Mouse (Mus musculus) c-Kit-positive CD71-positive TER-119-negative erythroid progenitor cells, embryonic 14.5 days (primary cell): ENCODE results near the gene Myoc.

Experiments
- DNase-seq: peaks from one replicate; pipeline ENCODE4 v3.0.0-alpha.2; 2013; ENCODE audit warnings: low read depth

Myoc gene

DNA sequence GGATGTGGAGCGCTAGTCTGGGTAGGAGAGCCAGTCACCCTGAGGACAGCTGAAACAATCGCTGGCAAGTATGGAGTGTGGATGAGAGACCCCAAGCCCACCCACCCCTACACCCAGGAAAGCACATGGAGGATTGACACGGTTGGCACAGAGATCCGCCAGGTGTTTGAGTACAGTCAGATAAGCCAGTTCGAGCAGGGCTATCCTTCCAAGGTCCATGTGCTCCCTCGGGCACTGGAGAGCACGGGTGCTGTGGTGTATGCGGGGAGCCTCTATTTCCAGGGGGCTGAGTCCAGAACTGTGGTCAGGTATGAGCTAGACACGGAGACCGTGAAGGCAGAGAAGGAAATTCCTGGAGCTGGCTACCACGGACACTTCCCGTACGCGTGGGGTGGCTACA lies 9.5 kb downstream of the Myoc start:
- no peak for DNase-seq

GRCm38 (mm10) chr1:162658119-162658518 lies 19.2 kb downstream of the Myoc start, which contains the start of gene Myocos:
Gene Myocos, minus strand, starts transcription at chr1:162658219.
- DNase-seq = no peak

- no peak for DNase-seq
Measured at GRCm38 (mm10) chr1:162660276-162660860, 21.4 kb downstream of the Myoc start.

GRCm38 (mm10) chr1:162664826-162665475 lies 26.0 kb downstream of the Myoc start:
- peak; percentile 67 for DNase-seq

DNA sequence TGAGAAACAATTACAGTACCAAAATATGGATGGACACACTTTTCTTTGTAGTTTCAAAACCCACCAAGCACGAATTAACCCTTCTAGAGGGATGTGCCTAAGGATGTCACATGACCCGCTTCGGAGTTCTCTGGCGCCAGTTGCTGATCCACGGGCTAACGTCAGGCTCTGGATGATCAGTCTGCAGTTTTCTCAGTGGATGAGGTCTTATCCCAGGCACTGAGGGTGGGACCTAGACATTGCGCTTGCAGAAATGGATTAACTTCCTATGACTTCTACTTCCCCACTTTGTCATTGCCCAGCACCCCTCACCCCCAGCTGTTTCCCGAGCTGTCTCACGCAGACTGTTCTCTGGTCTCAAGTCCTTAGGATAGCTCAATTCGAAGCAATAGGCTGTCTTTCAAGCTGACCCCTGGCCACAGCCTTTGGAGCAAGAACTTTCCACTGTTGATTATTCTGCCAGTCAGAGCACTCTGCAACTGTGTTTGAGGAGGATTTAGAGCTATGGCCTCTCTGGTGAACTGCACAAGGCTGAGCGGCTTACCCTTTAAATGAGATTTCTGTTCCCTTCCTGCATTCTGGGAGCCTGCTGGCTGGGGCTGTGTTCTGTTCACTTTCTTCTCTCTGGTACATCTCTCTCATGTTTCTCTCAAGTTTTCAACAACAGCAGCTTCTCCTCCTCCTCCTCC lies 26.7 kb downstream of the Myoc start:
- peak; percentile 11 for DNase-seq

- DNase-seq = no peak
Measured at GRCm38 (mm10) chr1:162693721-162694120, 54.8 kb downstream of the Myoc start.

- DNase-seq = no peak
Measured at GRCm38 (mm10) chr1:162697866-162698265, 58.9 kb downstream of the Myoc start.
